Mouse (Mus musculus) thymus, adult 2 months (tissue): ENCODE results near the gene Fam198a.

ENCODE experiments used
- CTCF ChIP-seq: fragments of 200-500 bp; IDR thresholded peaks from 2 replicates; pipeline ENCODE4 v1.5.1; 2012; ENCODE audit warnings: mild to moderate bottlenecking, control low read depth, low read length, moderate library complexity, borderline replicate concordance; ENCODE audit not compliant: control insufficient read depth, poor library complexity, insufficient read depth; ENCODE audit errors: extremely low read depth
- POLR2A ChIP-seq: fragments of 200-500 bp; IDR thresholded peaks from 2 replicates; pipeline ENCODE4 v1.6.1; 2012; ENCODE audit warnings: mild to moderate bottlenecking, low read length, control low read depth, moderate library complexity; ENCODE audit not compliant: control insufficient read depth, poor library complexity, insufficient read depth; ENCODE audit errors: extremely low read depth

- TF ChIP-seq POLR2A (no peak), CTCF (no peak)
Observed at GRCm38 (mm10) chr9:121952596-121952995, 1.8 kb downstream of the Fam198a start.
